Mouse (Mus musculus): ENCODE results near the gene Eif2ak3.

The Eif2ak3 gene

GRCm38 (mm10) chr6:70837297-70837696 is 7.0 kb upstream of the Eif2ak3 start:
- no peak for DNase-seq

GRCm38 (mm10) chr6:70838532-70838931 is 5.8 kb upstream of the Eif2ak3 start:
- no peak for DNase-seq

DNA sequence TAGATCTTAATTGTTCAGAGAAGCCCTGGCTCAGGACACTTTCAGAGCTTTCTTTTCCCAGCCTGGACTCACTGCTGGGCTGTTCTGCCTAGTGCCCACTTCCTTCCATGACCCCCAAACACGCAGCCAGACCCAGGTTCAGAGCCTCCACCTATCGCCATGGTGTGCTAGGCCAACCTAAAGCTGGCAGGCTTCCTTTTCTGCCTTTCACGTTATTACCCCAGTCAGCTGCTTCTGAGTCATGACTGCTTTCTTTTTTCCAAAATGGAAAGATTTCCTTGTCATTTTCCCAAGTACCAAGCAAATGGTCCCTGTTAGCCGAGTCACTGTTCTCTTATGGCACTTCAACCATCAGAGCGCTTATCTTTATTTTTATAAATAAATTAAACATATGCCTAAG is 4.0 kb upstream of the Eif2ak3 start:
- no peak for DNase-seq

- DNase-seq: no peak
These were observed 1.3 kb upstream of the Eif2ak3 start for GRCm38 (mm10) chr6:70842991-70843390.

GRCm38 (mm10) chr6:70844896-70845646 is 756 bp downstream of the Eif2ak3 start:
- DNase-seq: no peak

DNA sequence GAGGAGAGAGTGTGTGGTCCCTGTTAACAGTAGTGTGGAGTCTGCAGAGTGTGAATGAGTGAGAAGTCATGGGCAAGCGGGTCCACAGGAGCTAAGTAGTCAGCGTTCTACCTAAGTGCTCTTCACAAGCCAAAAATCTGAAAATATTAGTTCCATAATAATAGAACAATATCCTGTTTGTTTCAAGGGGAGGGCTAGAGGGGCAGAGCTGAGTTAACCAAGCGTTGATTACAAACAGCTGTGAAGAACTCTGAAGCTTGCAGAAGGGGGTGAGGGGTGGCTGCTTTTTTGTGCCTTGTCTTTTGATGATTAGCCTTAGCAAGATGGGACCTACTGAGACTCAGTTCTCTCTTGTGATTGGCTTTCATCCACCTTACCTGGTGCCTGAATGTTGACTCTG is 3.1 kb downstream of the Eif2ak3 start:
- DNase-seq: no peak

- no peak for DNase-seq
These were observed 9.1 kb downstream of the Eif2ak3 start for GRCm38 (mm10) chr6:70853371-70853770.

DNA sequence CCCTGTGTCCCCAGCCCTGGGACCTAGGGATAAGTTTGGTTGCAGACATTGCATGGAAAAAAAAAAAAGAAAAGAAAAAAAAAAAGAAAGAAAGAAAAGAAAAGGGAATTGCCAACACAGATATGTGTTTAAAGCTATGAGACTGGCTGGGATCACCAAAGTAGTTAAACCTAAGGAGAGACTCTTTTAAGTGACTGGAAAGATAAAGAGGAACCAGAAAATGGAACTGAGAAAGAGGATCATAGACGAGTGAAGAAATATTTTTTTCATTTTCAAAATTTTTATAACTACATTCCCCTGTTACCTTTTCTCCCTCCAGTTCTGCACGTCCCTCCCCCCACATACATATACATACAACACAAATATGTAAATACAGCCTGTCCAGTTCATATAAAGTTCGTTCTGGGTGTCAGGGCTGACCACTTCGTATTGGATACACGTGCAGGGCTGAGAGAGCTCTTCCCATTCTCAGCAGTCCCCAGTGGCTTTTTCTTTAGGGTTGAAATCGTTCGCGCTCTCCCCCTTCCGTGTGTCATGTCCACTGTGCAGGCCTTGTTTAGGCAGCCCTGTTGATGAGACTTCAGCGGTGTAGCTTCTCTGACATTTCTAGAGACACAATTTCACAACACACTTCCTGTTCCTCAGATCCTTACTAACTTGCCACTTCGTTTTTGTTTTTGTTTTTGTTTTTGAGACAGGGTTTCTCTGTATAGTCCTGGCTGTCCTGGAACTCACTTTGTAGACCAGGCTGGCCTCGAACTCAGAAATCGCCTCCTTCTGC is 11.4 kb downstream of the Eif2ak3 start:
- no peak for DNase-seq

DNA sequence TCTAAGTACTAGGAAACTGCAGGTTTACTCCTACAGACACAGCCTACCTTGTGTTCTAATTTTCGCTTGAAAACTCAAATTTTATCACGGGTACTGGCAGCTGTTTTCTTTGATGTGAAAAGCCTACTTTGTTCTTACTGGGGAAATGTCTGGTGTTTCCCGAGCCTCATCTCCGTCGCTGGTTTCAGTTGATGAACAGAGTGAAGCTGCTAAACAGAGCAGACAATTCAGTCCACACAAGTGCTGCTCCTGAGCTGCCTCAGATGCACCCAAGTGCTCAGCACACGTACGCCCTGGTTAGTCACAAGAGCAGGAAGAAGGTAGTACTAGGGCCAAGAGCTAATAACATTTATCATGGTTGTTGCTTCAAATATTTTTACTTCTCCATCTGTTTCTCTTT is 18.4 kb downstream of the Eif2ak3 start:
- DNase-seq: no peak

DNA sequence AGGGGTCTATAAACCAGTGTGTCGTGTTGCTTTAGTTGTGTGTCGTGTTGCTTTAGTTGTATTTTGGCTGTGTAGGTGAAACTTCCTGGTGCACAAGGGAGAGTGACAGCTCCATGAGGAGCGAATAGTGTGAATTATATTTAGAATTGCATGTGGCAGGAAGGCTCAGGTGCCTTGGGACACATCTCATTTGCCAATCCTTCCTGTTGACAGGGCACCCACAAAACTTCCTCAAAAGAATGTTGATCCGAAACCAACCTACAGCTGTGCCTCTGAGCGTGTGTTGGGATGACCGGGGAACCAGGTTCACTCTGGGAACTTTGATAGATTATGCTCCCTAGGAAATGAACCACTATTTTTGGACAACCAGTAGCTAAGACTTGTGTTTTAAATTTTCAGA is 20.0 kb downstream of the Eif2ak3 start:
- no peak for DNase-seq

GRCm38 (mm10) chr6:70866761-70867160 is 22.4 kb downstream of the Eif2ak3 start:
- DNase-seq: no peak

DNA sequence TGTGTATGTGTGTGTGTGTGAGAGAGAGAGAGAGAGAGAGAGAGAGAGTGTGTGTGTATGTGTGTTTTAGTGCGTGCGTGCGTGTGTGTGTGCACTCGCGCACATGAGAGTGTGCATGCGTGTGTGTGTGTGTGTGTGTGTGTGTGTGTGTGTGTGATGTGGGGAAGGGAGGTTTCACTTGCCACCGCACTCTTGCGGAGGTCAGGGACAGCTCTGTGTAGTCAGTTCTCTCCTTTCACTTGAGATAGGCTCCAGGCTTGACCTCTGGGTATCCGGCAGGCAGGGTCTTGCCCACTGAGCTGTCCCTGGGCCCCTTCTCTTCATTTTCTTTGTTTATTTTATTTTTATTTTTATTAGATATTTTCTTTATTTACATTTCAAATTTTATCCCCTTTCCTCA is 23.0 kb downstream of the Eif2ak3 start:
- DNase-seq: no peak

GRCm38 (mm10) chr6:70871511-70871980 is 27.2 kb downstream of the Eif2ak3 start:
- DNase-seq: no peak

DNA sequence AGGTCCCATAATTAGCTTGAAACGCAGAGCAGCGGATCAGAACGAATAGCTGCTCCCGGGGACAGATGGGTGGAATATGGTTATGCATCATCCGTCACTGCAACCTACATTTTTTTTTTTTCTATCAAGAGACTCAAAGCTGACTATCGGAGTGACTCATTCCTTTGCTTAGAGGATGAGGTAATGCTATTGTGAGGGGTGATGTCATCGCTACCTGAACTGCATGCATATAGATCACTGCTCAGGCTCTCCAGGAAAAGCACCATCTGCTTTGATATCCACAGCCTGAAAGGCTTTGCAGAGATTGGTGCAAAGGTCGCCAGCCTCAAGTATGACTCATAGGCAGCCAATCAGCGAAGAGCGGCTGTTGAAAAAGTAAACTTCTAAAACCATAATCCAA is 27.8 kb downstream of the Eif2ak3 start:
- peak; percentile 70 for DNase-seq

- DNase-seq: peak; percentile 16
These were observed 28.3 kb downstream of the Eif2ak3 start for GRCm38 (mm10) chr6:70872570-70872969.

GRCm38 (mm10) chr6:70874035-70874775 is 29.9 kb downstream of the Eif2ak3 start:
- peak; percentile 21 for DNase-seq

- no peak for DNase-seq
These were observed 30.7 kb downstream of the Eif2ak3 start for GRCm38 (mm10) chr6:70875017-70875416.

GRCm38 (mm10) chr6:70880714-70881304 is 36.5 kb downstream of the Eif2ak3 start:
- DNase-seq: peak; percentile 83

GRCm38 (mm10) chr6:70887993-70888392 is 43.7 kb downstream of the Eif2ak3 start:
- DNase-seq: no peak

DNA sequence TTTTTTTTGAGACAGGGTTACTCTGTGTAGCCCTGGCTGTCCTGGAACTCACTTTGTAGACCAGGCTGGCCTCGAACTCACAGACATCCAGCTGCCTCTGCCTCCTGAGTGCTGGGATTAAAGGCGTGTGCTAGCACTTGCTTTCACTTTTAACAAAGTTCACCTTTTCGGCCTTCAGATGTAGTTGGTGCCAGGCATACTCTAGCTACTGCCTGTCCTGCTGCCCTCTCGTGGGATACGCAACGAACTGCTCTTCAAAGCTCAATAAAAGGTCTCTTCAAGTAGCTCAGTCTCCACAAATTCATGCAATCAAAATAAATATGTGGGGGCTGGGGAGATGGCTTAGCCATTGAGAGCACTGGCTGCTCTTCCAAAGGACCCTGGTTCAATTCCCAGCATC is 53.9 kb downstream of the Eif2ak3 start:
- DNase-seq: no peak

GRCm38 (mm10) chr6:70899594-70900003 is 55.3 kb downstream of the Eif2ak3 start:
- no peak for DNase-seq

GRCm38 (mm10) chr6:70903689-70904088 is 59.4 kb downstream of the Eif2ak3 start:
- no peak for DNase-seq

GRCm38 (mm10) chr6:70909572-70909971 is 65.3 kb downstream of the Eif2ak3 start:
- no peak for DNase-seq
